Comparison of ENCODE assay signal across 34 mouse cellular contexts in the genomic region with DNA sequence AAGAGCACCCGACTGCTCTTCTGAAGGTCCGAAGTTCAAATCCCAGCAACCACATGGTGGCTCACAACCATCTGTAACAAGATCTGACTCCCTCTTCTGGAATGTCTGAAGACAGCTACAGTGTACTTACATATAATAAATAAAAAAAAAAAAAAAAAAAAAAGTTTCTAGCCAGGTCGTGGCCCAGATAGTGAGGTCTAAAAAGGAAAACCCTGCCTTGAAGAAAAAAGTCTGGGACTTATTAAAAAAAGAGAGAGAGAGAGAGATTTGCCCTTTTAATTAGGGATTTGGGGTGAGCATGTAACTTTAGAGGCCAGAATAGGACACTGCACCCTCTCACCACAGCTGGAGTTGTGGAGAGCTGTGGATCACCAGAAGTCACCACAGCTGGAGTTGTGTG. TPM values are rescaled to one million over a fixed set of nuclear protein-coding genes. Genes with fewer than 3 reads are reported as not detected.
"Had no signal": no experiment of that assay in that cellular context is flagged by ENCODE, and none has a peak within 500 bp of the region (broad histone marks: within the 10 kb centered on the region; RNA-seq: fewer than 3 reads in every experiment).

No protein-coding gene starts in this region.

RNA-seq across cellular contexts. Expression of gene Lctl, which starts 53.0 kb away (rescaled TPM):
- total RNA-seq: left cerebral cortex, postnatal 10 days; left cerebral cortex, postnatal 14 days; left cerebral cortex, postnatal 25 days; left cerebral cortex, postnatal 36 days; left cerebral cortex, postnatal 4 days; liver, adult 2 months; megakaryocyte progenitor cell, adult 5-6 weeks; megakaryocyte, adult 5-6 weeks; megakaryocyte-erythroid progenitor cell, adult 5-6 weeks; midbrain, postnatal 0 days; monocyte, adult 5-6 weeks had no signal
- polyA plus RNA-seq: limb, embryonic 10.5 days; limb, embryonic 11.5 days; limb, embryonic 12.5 days; limb, embryonic 13.5 days; liver, adult 2 months; liver, embryonic 11.5 days; liver, embryonic 12.5 days; liver, embryonic 13.5 days; liver, embryonic 15.5 days; liver, embryonic 16.5 days; liver, postnatal 0 days; lung, embryonic 15.5 days; lung, embryonic 16.5 days; lung, postnatal 0 days; macrophage; midbrain, embryonic 10.5 days; midbrain, embryonic 11.5 days; midbrain, embryonic 12.5 days; midbrain, embryonic 13.5 days; midbrain, embryonic 14.5 days; midbrain, embryonic 15.5 days; midbrain, embryonic 16.5 days; midbrain, postnatal 0 days; neural tube, embryonic 11.5 days; neural tube, embryonic 12.5 days had no signal
